Mouse (Mus musculus) MEL (cell line): Measurements from ENCODE around the gene Dus2. TPM values are rescaled to one million over a fixed set of nuclear protein-coding genes. Genes with fewer than 3 reads are reported as not detected.

Experiments
- DNase-seq: peaks from one replicate; pipeline ENCODE4 v3.0.0; 2011; ENCODE audit warnings: low read depth, low spot score
- H3K27ac ChIP-seq: 2 replicates; pipeline ENCODE4 v1.5.1; 2012; ENCODE audit warnings: low read depth, mild to moderate bottlenecking, control low read depth, low read length, moderate library complexity; ENCODE audit not compliant: control insufficient read depth
- H3K27me3 ChIP-seq, 2 experiments: fragments of 150-350 bp in 1 of 2; sonication (generic) in 1 of 2; 2 replicates each; pipeline ENCODE4 v1.6.1; 2012; ENCODE audit warnings: low read length in 2 of 2, mild to moderate bottlenecking in 2 of 2, improper control_type of control experiment in 1 of 2, moderate library complexity in 1 of 2; ENCODE audit not compliant: insufficient read depth in 2 of 2, control insufficient read depth in 1 of 2
- H3K36me3 ChIP-seq, 2 experiments: 2 replicates each; pipeline ENCODE4 v1.6.1; 2012 to 2014; ENCODE audit warnings: low read length in 2 of 2, improper control_type of control experiment in 1 of 2, inconsistent platforms in 1 of 2, mild to moderate bottlenecking in 1 of 2; ENCODE audit not compliant: insufficient read depth in 2 of 2, control insufficient read depth in 1 of 2
- H3K4me1 ChIP-seq, 2 experiments: fragments of 150-350 bp in 1 of 2; sonication (generic) in 1 of 2; 2 replicates each; pipeline ENCODE4 v1.6.1; 2012; ENCODE audit warnings: low read length in 2 of 2, improper control_type of control experiment in 1 of 2, mild to moderate bottlenecking in 1 of 2; ENCODE audit not compliant: insufficient read depth in 2 of 2, control insufficient read depth in 1 of 2
- H3K4me3 ChIP-seq, 2 experiments: fragments of 150-350 bp in 1 of 2; sonication (generic) in 1 of 2; 2 replicates each; pipeline ENCODE4 v1.5.1; 2012; ENCODE audit warnings: low read depth in 2 of 2, low read length in 2 of 2, mild to moderate bottlenecking in 2 of 2, moderate library complexity in 2 of 2, control low read depth in 1 of 2, improper control_type of control experiment in 1 of 2; ENCODE audit not compliant: control insufficient read depth in 1 of 2, insufficient read depth in 1 of 2
- H3K79me2 ChIP-seq: 2 replicates; pipeline ENCODE4 v1.6.1; 2012; ENCODE audit warnings: mild to moderate bottlenecking, low read length, moderate library complexity; ENCODE audit not compliant: control insufficient read depth, poor library complexity, insufficient read depth
- H3K9ac ChIP-seq: 2 replicates; pipeline ENCODE4 v1.6.1; 2012; ENCODE audit warnings: low read depth, mild to moderate bottlenecking, control low read depth, low read length, moderate library complexity; ENCODE audit not compliant: control insufficient read depth, poor library complexity, severe bottlenecking
- H3K9me3 ChIP-seq: fragments of 150-350 bp; sonication (generic); replicated peaks from 2 replicates; pipeline ENCODE4 v1.6.1; 2012; ENCODE audit warnings: mild to moderate bottlenecking, low read length, improper control_type of control experiment, moderate library complexity; ENCODE audit not compliant: insufficient read depth
- CHD1 ChIP-seq: IDR thresholded peaks from 2 replicates; pipeline ENCODE4 v1.6.1; 2012; ENCODE audit warnings: low read depth, mild to moderate bottlenecking, inconsistent platforms, low read length, improper control_type of control experiment
- CHD2 ChIP-seq: IDR thresholded peaks from 2 replicates; pipeline ENCODE4 v1.6.1; 2011; ENCODE audit warnings: low read length, improper control_type of control experiment
- E2F4 ChIP-seq: IDR thresholded peaks from 2 replicates; pipeline ENCODE4 v1.6.1; 2011; ENCODE audit warnings: low read depth, low read length, improper control_type of control experiment, borderline replicate concordance
- GABPA ChIP-seq: IDR thresholded peaks from 2 replicates; pipeline ENCODE4 v1.6.1; 2012; ENCODE audit warnings: low read depth, mild to moderate bottlenecking, inconsistent platforms, low read length, improper control_type of control experiment, moderate library complexity
- MAFK ChIP-seq: IDR thresholded peaks from 2 replicates; pipeline ENCODE4 v1.6.1; 2011; ENCODE audit warnings: low read depth, mild to moderate bottlenecking, low read length, improper control_type of control experiment, borderline replicate concordance
- MAX ChIP-seq: IDR thresholded peaks from 2 replicates; pipeline ENCODE4 v1.6.1; 2011; ENCODE audit warnings: low read length, improper control_type of control experiment
- MYB ChIP-seq: IDR thresholded peaks from 2 replicates; pipeline ENCODE4 v1.6.1; 2011; ENCODE audit warnings: mild to moderate bottlenecking, low read depth, low read length, improper control_type of control experiment
- MYC ChIP-seq: IDR thresholded peaks from 2 replicates; pipeline ENCODE4 v1.6.1; 2011; ENCODE audit warnings: low read depth, mild to moderate bottlenecking, low read length, improper control_type of control experiment, moderate library complexity
- NELFE ChIP-seq: IDR thresholded peaks from 2 replicates; pipeline ENCODE4 v1.6.1; 2011; ENCODE audit warnings: low read depth, low read length, improper control_type of control experiment
- RAD21 ChIP-seq: IDR thresholded peaks from 2 replicates; pipeline ENCODE4 v1.6.1; 2011; ENCODE audit warnings: mild to moderate bottlenecking, low read depth, low read length, improper control_type of control experiment
- SIN3A ChIP-seq: IDR thresholded peaks from 2 replicates; pipeline ENCODE4 v1.6.1; 2012; ENCODE audit warnings: low read length, improper control_type of control experiment, inconsistent platforms
- TCF12 ChIP-seq: IDR thresholded peaks from 2 replicates; pipeline ENCODE4 v1.6.1; 2014; ENCODE audit warnings: low read depth, mild to moderate bottlenecking, inconsistent platforms, low read length, improper control_type of control experiment, moderate library complexity
- USF1 ChIP-seq: IDR thresholded peaks from 2 replicates; pipeline ENCODE4 v1.6.1; 2014; ENCODE audit warnings: low read depth, mild to moderate bottlenecking, inconsistent platforms, low read length, improper control_type of control experiment, moderate library complexity
- USF2 ChIP-seq, 2 experiments: IDR thresholded peaks; 2 replicates each; pipeline ENCODE4 v1.6.1; 2011 to 2012; ENCODE audit warnings: improper control_type of control experiment in 2 of 2, low read length in 2 of 2, borderline replicate concordance in 1 of 2, inconsistent platforms in 1 of 2, low read depth in 1 of 2, mild to moderate bottlenecking in 1 of 2; ENCODE audit not compliant: insufficient read depth in 1 of 2
- ZKSCAN1 ChIP-seq: IDR thresholded peaks from 2 replicates; pipeline ENCODE4 v1.6.1; 2012; ENCODE audit warnings: low read depth, mild to moderate bottlenecking, inconsistent platforms, low read length, improper control_type of control experiment, moderate library complexity
- polyA plus RNA-seq, 2 experiments: library from polyadenylated mRNA; stranded (reverse) in 1 of 2; unstranded in 1 of 2; fragments of >175 nt in 1 of 2; fragments of >200 nt in 1 of 2; gene quantifications; 2 replicates each; pipeline versions ENCODE4 v1.2.1 to v1.2.4; 2012; ENCODE audit warnings: low replicate concordance in 2 of 2, low read depth in 1 of 2; ENCODE audit not compliant: insufficient read length in 2 of 2, insufficient read depth in 1 of 2, missing spikeins in 1 of 2
- total RNA-seq: library from RNA; depleted of rRNA; stranded (reverse); fragments of 300-350 nt; gene quantifications from 2 replicates; pipeline ENCODE4 v1.2.3, GENCODE M21; 2012

Gene Dus2
- total and polyA plus RNA-seq, 3 experiments: 9.2 to 11.9 TPM; not detected in 1

DNA sequence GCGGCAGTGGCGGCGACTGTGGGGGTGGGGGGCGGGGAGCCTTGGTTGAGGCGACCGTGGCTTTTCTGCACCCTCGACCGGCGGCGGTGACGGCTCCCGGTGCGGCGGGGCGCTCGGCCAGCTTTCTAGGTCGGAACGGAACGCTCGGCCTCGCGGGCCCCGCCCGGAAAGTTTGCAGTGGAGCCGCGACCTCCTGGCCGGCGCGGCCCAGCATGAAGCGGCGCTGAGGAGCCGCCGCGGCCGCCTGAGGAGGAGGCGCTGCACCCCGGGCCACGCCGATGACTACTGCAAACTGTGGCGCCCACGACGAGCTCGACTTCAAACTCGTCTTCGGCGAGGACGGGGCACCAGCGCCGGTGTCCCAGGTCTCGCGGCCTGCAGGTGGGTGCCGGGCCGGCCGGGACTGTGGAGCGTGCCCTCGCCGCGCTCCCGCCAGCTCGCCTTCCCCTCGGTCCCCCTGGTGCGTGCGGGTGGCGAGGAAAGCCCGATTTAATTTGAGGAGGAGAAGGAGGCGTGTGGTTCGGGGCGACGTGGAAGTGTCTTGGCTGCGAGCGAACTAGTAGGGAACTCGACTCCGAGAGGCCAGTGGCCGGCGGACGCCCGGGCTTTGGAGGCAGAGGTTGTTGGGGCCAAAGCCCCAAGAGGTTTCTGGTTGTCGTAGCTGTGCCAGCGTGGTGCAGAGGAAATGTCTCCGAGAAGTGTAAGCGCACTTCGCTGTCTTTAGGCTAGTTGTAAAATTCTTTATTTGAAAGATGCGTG, 68.7 kb downstream of the Dus2 start (continued):
- TF ChIP-seq CHD2 (no peak), TCF12 (no peak; the same call in none of the 2 replicates), CHD1 (peak; percentile 63; the same call in 1 of the 2 replicates), MYB (no peak), MAX (no peak; the same call in 1 of the 2 replicates), RAD21 (no peak), MYC (no peak), E2F4 (no peak), USF2 (IDR thresholded peaks at IDR 0.05; ENCODE audit: borderline replicate concordance in 1 of 2, insufficient read depth in 1 of 2, low read depth in 1 of 2, low read length in 2 of 2) (no peak)

DNA sequence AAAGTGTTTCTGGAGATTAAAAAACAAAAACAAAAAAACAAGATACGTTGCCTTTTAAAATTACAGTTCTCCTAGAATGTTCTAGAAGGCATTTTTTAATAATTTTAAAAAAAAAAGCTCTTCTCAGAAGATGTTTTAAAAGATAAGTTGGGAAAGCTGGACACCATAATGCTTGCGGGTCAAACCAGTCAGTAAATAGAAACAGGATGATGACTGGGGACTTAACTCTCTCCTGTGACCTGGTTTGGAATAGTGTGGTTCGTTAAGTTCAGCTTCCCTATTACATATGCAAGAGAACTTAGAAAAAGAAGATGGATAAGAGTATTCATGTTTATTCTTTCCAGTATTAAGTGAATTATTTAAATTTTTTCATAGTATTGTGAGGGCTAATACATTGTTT, 69.4 kb downstream of the Dus2 start:
- Histone ChIP-seq H3K27me3 (no peaks in the 10 kb centered on the region), H3K4me3 (peak overlapping the region; percentile 90 to 98), H3K79me2 (peaks cover 49% of the 10 kb centered on the region), H3K9ac (peak overlapping the region; percentile 92), H3K4me1 (peaks cover 14 to 18% of the 10 kb centered on the region in 2 experiments), H3K27ac (peak overlapping the region; percentile 68), H3K36me3 (peaks cover 0 to 47% of the 10 kb centered on the region in 2 experiments; a peak in 2 of 4 replicates), H3K9me3 (no peaks in the 10 kb centered on the region)
- DNase-seq: peak; percentile 67
- no peak for TF ChIP-seq USF1
- peak; percentile 17; the same call in 1 of the 2 replicates for TF ChIP-seq SIN3A
- TF ChIP-seq ZKSCAN1: no peak

DNA sequence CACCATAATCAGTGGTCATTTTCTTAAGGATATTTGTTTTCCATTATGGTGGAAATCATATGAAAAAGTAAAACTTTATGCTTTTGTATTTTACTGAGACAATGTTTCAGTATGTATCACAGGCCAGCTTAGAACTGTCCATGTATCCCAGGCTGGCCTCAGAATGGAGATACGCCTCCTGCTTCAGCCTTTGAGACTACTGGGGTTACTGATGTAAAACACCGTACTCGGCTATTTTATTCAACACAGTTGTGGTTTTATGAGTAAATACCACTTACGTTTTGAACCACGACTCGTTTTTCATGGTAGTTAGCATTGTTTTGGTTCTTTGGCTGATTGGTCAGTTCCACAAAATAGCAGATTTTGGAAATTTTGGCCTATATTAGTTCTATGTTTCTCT, 70.5 kb downstream of the Dus2 start:
- no peak for TF ChIP-seq NELFE
- no peak for TF ChIP-seq USF1
- no peak for TF ChIP-seq E2F4
- no peak for TF ChIP-seq CHD1
- 0 out of 2 replicates have a peak, but pooled peaks have one; percentile 13 for TF ChIP-seq MAFK
- TF ChIP-seq GABPA: no peak
- Histone ChIP-seq H3K4me3 (peak overlapping the region in 1 of 2 experiments; percentile 98; a peak in 3 of 4 replicates), H3K9me3 (no peaks in the 10 kb centered on the region), H3K79me2 (peaks cover 58% of the 10 kb centered on the region), H3K9ac (no peak overlapping the region; the same call in 1 of the 2 replicates), H3K27me3 (no peaks in the 10 kb centered on the region), H3K4me1 (peaks cover 14 to 18% of the 10 kb centered on the region in 2 experiments), H3K27ac (no peak overlapping the region), H3K36me3 (peaks cover 0 to 47% of the 10 kb centered on the region in 2 experiments; a peak in 2 of 4 replicates)
- DNase-seq: no peak
